Mouse (Mus musculus) kidney, embryonic 16.5 days (tissue): ENCODE measurements at regions not wholly inside any gene's neighbourhood (a gene's known extent, or its start where the extent isn't known, plus 50 kb on each side); places are given as distances from the start of the nearest gene placed in this dataset.

ENCODE experiments used
- ATAC-seq: fragments of 200-750 bp; cut with Nextera tagmentation; 2 replicates; pipeline ENCODE4 v1.8.0; 2017; ENCODE audit warnings: moderate TSS enrichment; ENCODE audit not compliant: low FRiP score, low TSS enrichment
- H3K27ac ChIP-seq: fragments of 300-500 bp; sonication (generic); 2 replicates; pipeline ENCODE4 v1.5.1; 2014; ENCODE audit warnings: low read length
- H3K27me3 ChIP-seq: fragments of 300-500 bp; sonication (generic); 2 replicates; pipeline ENCODE4 v1.6.1; 2014; ENCODE audit warnings: low read length, control low read depth, mixed read lengths; ENCODE audit not compliant: insufficient read depth
- H3K36me3 ChIP-seq: fragments of 300-500 bp; sonication (generic); 2 replicates; pipeline ENCODE4 v1.6.1; 2014; ENCODE audit warnings: low read length, control low read depth, mixed read lengths; ENCODE audit not compliant: insufficient read depth
- H3K4me1 ChIP-seq: fragments of 300-500 bp; sonication (generic); 2 replicates; pipeline ENCODE4 v1.6.1; 2014; ENCODE audit warnings: low read length, control low read depth, mixed read lengths; ENCODE audit not compliant: insufficient read depth
- H3K4me2 ChIP-seq: fragments of 300-500 bp; sonication (generic); replicated peaks from 2 replicates; pipeline ENCODE4 v1.6.1; 2014; ENCODE audit warnings: low read depth, low read length
- H3K4me3 ChIP-seq: fragments of 300-500 bp; sonication (generic); 2 replicates; pipeline ENCODE4 v1.5.1; 2014; ENCODE audit warnings: mild to moderate bottlenecking, low read length
- H3K9ac ChIP-seq: fragments of 300-500 bp; sonication (generic); replicated peaks from 2 replicates; pipeline ENCODE4 v1.6.1; 2014; ENCODE audit warnings: low read length
- H3K9me3 ChIP-seq: fragments of 300-500 bp; sonication (generic); 2 replicates; pipeline ENCODE4 v1.6.1; 2016; ENCODE audit warnings: low read length, control low read depth
- WGBS: fragments of 180-500 bp; shearing (Covaris S2); extraction: QIAGEN DNeasy Blood & Tissue Kit; methylation state at CpG from one replicate; pipeline ENCODE4 v1.1.7; 2014; 5-methylcytosine and 5-hydroxymethylcytosine counted together

- no peak overlapping the region for H3K27ac ChIP-seq
- no peaks in the 10 kb centered on the region for H3K36me3 ChIP-seq
- H3K27me3 ChIP-seq, result no peaks in the 10 kb centered on the region
- no peak overlapping the region for H3K9ac ChIP-seq
- H3K4me3 ChIP-seq, result no peak overlapping the region
- no peak for ATAC-seq
- no peaks in the 10 kb centered on the region for H3K9me3 ChIP-seq
- peaks cover 11% of the 10 kb centered on the region; the same call in 1 of the 2 replicates for H3K4me1 ChIP-seq
- 88% methylated on average over 5 of the region's 5 CpGs for WGBS
- no peak overlapping the region for H3K4me2 ChIP-seq
Measured at GRCm38 (mm10) chr3:37964083-37964482, 239.8 kb upstream of the Gm5148 start.

GRCm38 (mm10) chr3:37962811-37963210 is 238.5 kb upstream of the Gm5148 start:
- 73% methylated on average over 8 of the region's 8 CpGs for WGBS
- Histone ChIP-seq H3K27me3 (no peaks in the 10 kb centered on the region), H3K27ac (peak overlapping the region; percentile 36; the same call in 1 of the 2 replicates), H3K4me3 (no peak overlapping the region), H3K4me1 (peaks cover 13% of the 10 kb centered on the region; the same call in 1 of the 2 replicates), H3K9ac (no peak overlapping the region), H3K4me2 (no peak overlapping the region), H3K36me3 (no peaks in the 10 kb centered on the region), H3K9me3 (no peaks in the 10 kb centered on the region)
- no peak for ATAC-seq

GRCm38 (mm10) chr3:37962043-37962810 is 237.9 kb upstream of the Gm5148 start:
- no peak overlapping the region for H3K4me3 ChIP-seq
- peak overlapping the region; percentile 36; the same call in 1 of the 2 replicates for H3K27ac ChIP-seq
- no peaks in the 10 kb centered on the region for H3K36me3 ChIP-seq
- H3K4me2 ChIP-seq, result no peak overlapping the region
- peak; percentile 83 for ATAC-seq
- WGBS, result 49% methylated on average over 12 of the region's 12 CpGs
- no peak overlapping the region for H3K9ac ChIP-seq
- peaks cover 15% of the 10 kb centered on the region; the same call in 1 of the 2 replicates for H3K4me1 ChIP-seq
- no peaks in the 10 kb centered on the region for H3K9me3 ChIP-seq
- H3K27me3 ChIP-seq, result no peaks in the 10 kb centered on the region

GRCm38 (mm10) chr3:37958361-37958978 is 234.2 kb upstream of the Gm5148 start:
- H3K27ac ChIP-seq, result no peak overlapping the region
- no peaks in the 10 kb centered on the region for H3K27me3 ChIP-seq
- 30% methylated on average over 6 of the region's 6 CpGs for WGBS
- H3K36me3 ChIP-seq, result no peaks in the 10 kb centered on the region
- ATAC-seq, result peak; percentile 79
- peaks cover 15% of the 10 kb centered on the region; the same call in 1 of the 2 replicates for H3K4me1 ChIP-seq
- no peak overlapping the region for H3K4me3 ChIP-seq
- peaks cover 8% of the 10 kb centered on the region for H3K9me3 ChIP-seq
- no peak overlapping the region for H3K9ac ChIP-seq
- H3K4me2 ChIP-seq, result no peak overlapping the region

- no peak for ATAC-seq
Measured at GRCm38 (mm10) chr3:37956543-37956942, 232.3 kb upstream of the Gm5148 start.

GRCm38 (mm10) chr3:37952891-37953290 is 228.6 kb upstream of the Gm5148 start:
- Histone ChIP-seq H3K4me1 (peaks cover 2% of the 10 kb centered on the region; the same call in 1 of the 2 replicates), H3K9me3 (peaks cover 19% of the 10 kb centered on the region), H3K27me3 (no peaks in the 10 kb centered on the region), H3K9ac (no peak overlapping the region), H3K36me3 (no peaks in the 10 kb centered on the region), H3K27ac (no peak overlapping the region), H3K4me3 (no peak overlapping the region), H3K4me2 (no peak overlapping the region)
- WGBS, result 39% methylated on average over 3 of the region's 3 CpGs
- no peak for ATAC-seq

More at GRCm38 (mm10) chr3:37956543-37956942, 232.3 kb upstream of the Gm5148 start:
- no peak overlapping the region for H3K9ac ChIP-seq
- H3K27me3 ChIP-seq, result no peaks in the 10 kb centered on the region
- peaks cover 9% of the 10 kb centered on the region for H3K9me3 ChIP-seq
- H3K4me3 ChIP-seq, result no peak overlapping the region
- WGBS, result 93% methylated on average over 6 of the region's 6 CpGs
- no peak overlapping the region for H3K27ac ChIP-seq
- peaks cover 3% of the 10 kb centered on the region; the same call in 1 of the 2 replicates for H3K4me1 ChIP-seq
- H3K36me3 ChIP-seq, result no peaks in the 10 kb centered on the region
- H3K4me2 ChIP-seq, result no peak overlapping the region

- no peak for ATAC-seq
- Histone ChIP-seq H3K4me2 (no peak overlapping the region), H3K27me3 (no peaks in the 10 kb centered on the region), H3K9me3 (peaks cover 19% of the 10 kb centered on the region), H3K4me3 (no peak overlapping the region), H3K9ac (no peak overlapping the region), H3K27ac (no peak overlapping the region), H3K36me3 (no peaks in the 10 kb centered on the region), H3K4me1 (no peaks in the 10 kb centered on the region; the same call in 1 of the 2 replicates)
Measured at GRCm38 (mm10) chr3:37952251-37952650, 228.0 kb upstream of the Gm5148 start.

- no peak for ATAC-seq
- H3K4me1 ChIP-seq, result peaks cover 6% of the 10 kb centered on the region
- no peaks in the 10 kb centered on the region for H3K9me3 ChIP-seq
- H3K4me3 ChIP-seq, result no peak overlapping the region
- H3K36me3 ChIP-seq, result no peaks in the 10 kb centered on the region
- H3K27me3 ChIP-seq, result no peaks in the 10 kb centered on the region
- no peak overlapping the region for H3K27ac ChIP-seq
- H3K9ac ChIP-seq, result no peak overlapping the region
- H3K4me2 ChIP-seq, result no peak overlapping the region
Measured at GRCm38 (mm10) chr3:37943661-37944060, 219.4 kb upstream of the Gm5148 start.

GRCm38 (mm10) chr3:37940016-37940415 is 215.7 kb upstream of the Gm5148 start:
- Histone ChIP-seq H3K4me3 (no peak overlapping the region), H3K4me2 (no peak overlapping the region), H3K4me1 (peaks cover 42% of the 10 kb centered on the region), H3K36me3 (no peaks in the 10 kb centered on the region), H3K9ac (no peak overlapping the region), H3K27ac (no peak overlapping the region), H3K27me3 (no peaks in the 10 kb centered on the region), H3K9me3 (no peaks in the 10 kb centered on the region)
- WGBS, result 80% methylated on average over 3 of the region's 3 CpGs
- no peak for ATAC-seq

GRCm38 (mm10) chr3:37938870-37939269 is 214.6 kb upstream of the Gm5148 start:
- Histone ChIP-seq H3K9ac (no peak overlapping the region; the same call in 1 of the 2 replicates), H3K27ac (peak overlapping the region; percentile 94), H3K9me3 (no peaks in the 10 kb centered on the region), H3K4me1 (peaks cover 52% of the 10 kb centered on the region), H3K4me2 (no peak overlapping the region), H3K27me3 (no peaks in the 10 kb centered on the region), H3K4me3 (no peak overlapping the region), H3K36me3 (no peaks in the 10 kb centered on the region)
- 86% methylated on average over 11 of the region's 11 CpGs for WGBS
- no peak for ATAC-seq
